Mouse (Mus musculus): ENCODE measurements at regions not wholly inside any gene's neighbourhood (a gene's known extent, or its start where the extent isn't known, plus 50 kb on each side); places are given as distances from the start of the nearest gene placed in this dataset.

DNA sequence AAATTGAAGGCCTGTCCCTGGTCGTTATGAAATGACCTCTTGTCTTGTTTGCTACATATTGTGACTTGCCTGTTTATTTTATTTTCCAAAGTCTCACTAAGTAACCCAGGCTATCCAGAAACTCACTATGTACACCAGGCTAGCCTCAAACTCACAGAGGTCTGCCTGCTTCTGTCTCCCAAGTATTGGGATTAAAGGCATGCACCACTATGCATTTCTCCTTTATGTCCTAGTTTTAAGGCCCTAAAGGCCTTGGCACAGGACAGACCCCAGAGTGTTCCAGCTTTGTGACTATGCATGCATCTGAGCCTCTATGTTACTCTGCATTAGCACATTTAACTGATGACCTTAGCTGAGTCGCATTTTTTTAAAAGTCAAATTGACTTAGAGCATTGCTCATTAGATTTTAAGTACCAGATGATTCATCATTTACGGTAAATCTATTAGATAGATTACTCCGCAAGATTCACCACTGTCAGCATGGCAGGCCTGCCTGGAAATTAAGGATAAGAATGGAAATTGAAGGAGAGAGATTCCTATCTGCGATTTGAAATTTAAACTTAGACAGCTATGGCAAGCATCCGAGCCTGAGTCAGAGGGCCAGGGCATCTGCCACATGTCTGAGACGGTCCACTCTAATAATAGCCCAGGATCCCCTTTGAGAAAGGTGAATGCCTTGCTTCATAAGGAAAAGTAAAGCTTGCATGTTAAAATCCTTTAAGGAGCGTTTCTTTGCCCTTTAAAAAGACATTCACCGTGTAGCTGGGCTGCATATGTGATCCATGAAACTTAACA lies 78.0 kb upstream of the Otud4 start:
- peak overlapping the region; percentile 14; the same call in 1 of the 2 replicates for H3K4me3 ChIP-seq (ENCODE audit: low read depth, low read length)
- peak; percentile 50 for ATAC-seq (ENCODE audit: insufficient read depth, low read depth)
- H3K36me3 ChIP-seq (replicated peaks; ENCODE audit: control insufficient read depth, insufficient read depth, low read length) = no peaks in the 10 kb centered on the region
- H3K4me2 ChIP-seq (ENCODE audit: low read depth, low read length) = peak overlapping the region; percentile 49
- no peaks in the 10 kb centered on the region for H3K27me3 ChIP-seq (ENCODE audit: control insufficient read depth, insufficient read depth, low read length)
- H3K4me1 ChIP-seq (ENCODE audit: control insufficient read depth, insufficient read depth) = peaks cover 9% of the 10 kb centered on the region
- 25% methylated on average over 9 of the region's 9 CpGs for WGBS
- H3K9me3 ChIP-seq (replicated peaks; ENCODE audit: control insufficient read depth, low read length) = no peaks in the 10 kb centered on the region
- peak overlapping the region; percentile 96 for H3K27ac ChIP-seq (ENCODE audit: low read depth)
- peak; percentile 48 for DNase-seq (ENCODE audit: low spot score)
- TF ChIP-seq CTCF (IDR thresholded peaks at IDR 0.05; ENCODE audit: low read depth) (no peak), EP300 (IDR thresholded peaks at IDR 0.05; ENCODE audit: low read depth) (no peak)
- peak overlapping the region; percentile 19 for H3K9ac ChIP-seq (replicated peaks; ENCODE audit: low read depth, low read length)

DNA sequence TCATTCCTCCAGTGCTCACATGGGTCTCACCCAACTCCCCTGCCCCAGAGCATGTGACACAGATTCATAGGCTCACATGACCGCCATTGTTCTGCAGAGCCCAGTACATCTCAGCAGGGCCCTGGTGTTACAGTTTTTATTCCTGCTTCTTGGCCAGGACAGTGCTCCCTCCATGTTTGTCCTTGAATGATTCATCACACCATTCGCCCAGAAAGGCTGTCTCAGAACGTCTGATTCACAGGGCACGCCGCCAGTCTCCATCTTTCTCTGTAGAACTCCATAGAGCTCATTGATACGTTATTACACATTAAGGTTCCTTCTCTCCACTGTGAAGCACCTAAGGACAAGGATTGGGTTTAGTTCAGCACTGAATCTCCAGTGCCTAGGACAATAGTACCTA lies 79.9 kb upstream of the Otud4 start:
- H3K4me3 ChIP-seq (ENCODE audit: low read depth, low read length) = no peak overlapping the region
- no peaks in the 10 kb centered on the region for H3K36me3 ChIP-seq (replicated peaks; ENCODE audit: control insufficient read depth, insufficient read depth, low read length)
- no peak for DNase-seq (ENCODE audit: low spot score)
- no peaks in the 10 kb centered on the region for H3K9me3 ChIP-seq (replicated peaks; ENCODE audit: control insufficient read depth, low read length)
- no peaks in the 10 kb centered on the region for H3K27me3 ChIP-seq (ENCODE audit: control insufficient read depth, insufficient read depth, low read length)
- H3K4me2 ChIP-seq (ENCODE audit: low read depth, low read length) = no peak overlapping the region
- WGBS = 86% methylated on average over 6 of the region's 6 CpGs
- no peak overlapping the region for H3K9ac ChIP-seq (replicated peaks; ENCODE audit: low read depth, low read length)
- H3K4me1 ChIP-seq (ENCODE audit: control insufficient read depth, insufficient read depth) = peaks cover 9% of the 10 kb centered on the region
- TF ChIP-seq CTCF (IDR thresholded peaks at IDR 0.05; ENCODE audit: low read depth) = no peak
- no peak for TF ChIP-seq EP300 (IDR thresholded peaks at IDR 0.05; ENCODE audit: low read depth)
- no peak for ATAC-seq (ENCODE audit: insufficient read depth, low read depth)
- H3K27ac ChIP-seq (ENCODE audit: low read depth) = no peak overlapping the region

DNA sequence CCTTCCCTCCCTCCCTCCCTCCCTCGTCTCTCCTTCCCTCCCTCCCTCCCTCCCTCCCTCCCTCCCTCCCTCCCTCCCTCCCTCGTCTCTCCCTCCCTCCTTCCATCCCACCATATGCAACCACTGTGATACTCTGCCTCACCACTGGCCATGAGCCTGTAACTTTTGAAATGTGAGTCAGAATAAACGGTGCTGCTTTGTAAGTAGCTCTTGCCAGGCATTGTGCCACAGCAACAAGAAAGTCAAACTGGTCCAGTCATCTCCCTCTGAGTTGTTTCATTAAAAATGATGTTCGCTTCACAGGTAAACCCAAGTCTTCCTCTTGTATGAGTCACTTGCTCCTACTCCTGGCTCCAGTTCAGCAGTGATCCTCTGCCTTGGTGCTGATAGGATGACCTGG lies 85.1 kb upstream of the Otud4 start:
- no peak for ATAC-seq (ENCODE audit: insufficient read depth, low read depth)
- Histone ChIP-seq H3K27me3 (ENCODE audit: control insufficient read depth, insufficient read depth, low read length) (no peaks in the 10 kb centered on the region), H3K27ac (ENCODE audit: low read depth) (no peak overlapping the region), H3K4me3 (ENCODE audit: low read depth, low read length) (no peak overlapping the region), H3K9me3 (replicated peaks; ENCODE audit: control insufficient read depth, low read length) (no peaks in the 10 kb centered on the region), H3K4me2 (ENCODE audit: low read depth, low read length) (no peak overlapping the region), H3K4me1 (ENCODE audit: control insufficient read depth, insufficient read depth) (no peaks in the 10 kb centered on the region), H3K9ac (replicated peaks; ENCODE audit: low read depth, low read length) (no peak overlapping the region), H3K36me3 (replicated peaks; ENCODE audit: control insufficient read depth, insufficient read depth, low read length) (no peaks in the 10 kb centered on the region)
- WGBS = 86% methylated on average over 2 of the region's 4 CpGs
- no peak for DNase-seq (ENCODE audit: low spot score)
- TF ChIP-seq CTCF (IDR thresholded peaks at IDR 0.05; ENCODE audit: low read depth) (no peak), EP300 (IDR thresholded peaks at IDR 0.05; ENCODE audit: low read depth) (no peak)

DNA sequence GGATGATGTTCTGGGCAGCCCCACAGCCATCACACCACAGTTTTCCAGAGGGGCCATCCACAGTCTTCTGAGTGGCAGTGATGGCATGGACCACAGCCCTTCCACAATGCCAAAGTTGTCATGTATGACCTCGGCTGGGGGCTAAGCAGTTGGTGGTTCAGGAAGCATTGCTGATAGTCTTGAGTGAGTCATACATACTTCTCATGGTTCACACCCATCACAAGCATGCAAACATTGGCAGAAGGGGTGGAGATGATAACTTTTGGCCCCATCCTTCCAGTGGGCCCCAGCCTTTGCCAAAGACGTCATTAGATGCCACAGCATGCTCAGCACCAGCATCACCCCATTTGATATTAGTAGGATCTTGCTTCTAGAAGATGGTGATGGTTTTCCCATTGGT lies 89.3 kb upstream of the Otud4 start:
- Histone ChIP-seq H3K27me3 (ENCODE audit: control insufficient read depth, insufficient read depth, low read length) (no peaks in the 10 kb centered on the region), H3K4me3 (ENCODE audit: low read depth, low read length) (no peak overlapping the region), H3K4me1 (ENCODE audit: control insufficient read depth, insufficient read depth) (no peaks in the 10 kb centered on the region), H3K9me3 (replicated peaks; ENCODE audit: control insufficient read depth, low read length) (no peaks in the 10 kb centered on the region), H3K4me2 (ENCODE audit: low read depth, low read length) (no peak overlapping the region), H3K27ac (ENCODE audit: low read depth) (no peak overlapping the region), H3K36me3 (replicated peaks; ENCODE audit: control insufficient read depth, insufficient read depth, low read length) (no peaks in the 10 kb centered on the region), H3K9ac (replicated peaks; ENCODE audit: low read depth, low read length) (no peak overlapping the region)
- DNase-seq (ENCODE audit: low spot score) (no peak), ATAC-seq (ENCODE audit: insufficient read depth, low read depth) (no peak)
- WGBS = 45% methylated on average over 2 of the region's 2 CpGs
- TF ChIP-seq CTCF (IDR thresholded peaks at IDR 0.05; ENCODE audit: low read depth) = no peak
- no peak for TF ChIP-seq EP300 (IDR thresholded peaks at IDR 0.05; ENCODE audit: low read depth)

- WGBS = 61% methylated on average over 6 of the region's 6 CpGs
- Histone ChIP-seq H3K9ac (replicated peaks; ENCODE audit: low read depth, low read length) (no peak overlapping the region), H3K27ac (ENCODE audit: low read depth) (no peak overlapping the region), H3K9me3 (replicated peaks; ENCODE audit: control insufficient read depth, low read length) (no peaks in the 10 kb centered on the region), H3K36me3 (replicated peaks; ENCODE audit: control insufficient read depth, insufficient read depth, low read length) (no peaks in the 10 kb centered on the region), H3K4me3 (ENCODE audit: low read depth, low read length) (no peak overlapping the region), H3K4me2 (ENCODE audit: low read depth, low read length) (no peak overlapping the region), H3K27me3 (ENCODE audit: control insufficient read depth, insufficient read depth, low read length) (no peaks in the 10 kb centered on the region), H3K4me1 (ENCODE audit: control insufficient read depth, insufficient read depth) (no peaks in the 10 kb centered on the region)
- TF ChIP-seq CTCF (IDR thresholded peaks at IDR 0.05; ENCODE audit: low read depth) (no peak), EP300 (IDR thresholded peaks at IDR 0.05; ENCODE audit: low read depth) (no peak)
- ATAC-seq (ENCODE audit: insufficient read depth, low read depth) (no peak), DNase-seq (ENCODE audit: low spot score) (no peak)
Measured at GRCm38 (mm10) chr8:79548156-79548555, 91.3 kb upstream of the Otud4 start.

GRCm38 (mm10) chr8:79545866-79546373 lies 93.5 kb upstream of the Otud4 start:
- Histone ChIP-seq H3K9ac (replicated peaks; ENCODE audit: low read depth, low read length) (no peak overlapping the region), H3K4me2 (ENCODE audit: low read depth, low read length) (no peak overlapping the region), H3K27ac (ENCODE audit: low read depth) (no peak overlapping the region), H3K4me3 (ENCODE audit: low read depth, low read length) (no peak overlapping the region), H3K36me3 (replicated peaks; ENCODE audit: control insufficient read depth, insufficient read depth, low read length) (no peaks in the 10 kb centered on the region), H3K4me1 (ENCODE audit: control insufficient read depth, insufficient read depth) (no peaks in the 10 kb centered on the region), H3K27me3 (ENCODE audit: control insufficient read depth, insufficient read depth, low read length) (no peaks in the 10 kb centered on the region), H3K9me3 (replicated peaks; ENCODE audit: control insufficient read depth, low read length) (no peaks in the 10 kb centered on the region)
- no peak for DNase-seq (ENCODE audit: low spot score)
- ATAC-seq (ENCODE audit: insufficient read depth, low read depth) = no peak
- no peak for TF ChIP-seq CTCF (IDR thresholded peaks at IDR 0.05; ENCODE audit: low read depth)
- no peak for TF ChIP-seq EP300 (IDR thresholded peaks at IDR 0.05; ENCODE audit: low read depth)
- 90% methylated on average over 5 of the region's 5 CpGs for WGBS
